Mouse (Mus musculus) spleen, postnatal 0 days (tissue): Measurements from ENCODE around the gene Gm2016. TPM values are rescaled to one million over a fixed set of nuclear protein-coding genes. Genes with fewer than 3 reads are reported as not detected.

Experiments
- polyA plus RNA-seq: library from polyadenylated mRNA; unstranded; fragments of >200 nt; fragmentation: Nextera tagmentation; extraction: Ambion mirVana; gene quantifications from 2 replicates; pipeline ENCODE4 v1.2.1, GENCODE M21; 2015

Gene Gm2016
- polyA plus RNA-seq, result not detected in 2 replicates

GRCm38 (mm10) chr12:87873772-87874171 lies at the start of gene Gm2016:
TSS of gene Gm2016 (plus strand) at chr12:87874072.

GRCm38 (mm10) chr12:87842239-87842638 lies 31.6 kb upstream of the Gm2016 start, which contains the start of gene Gm2001:
TSS of gene Gm2001 (minus strand) at chr12:87842339.

DNA sequence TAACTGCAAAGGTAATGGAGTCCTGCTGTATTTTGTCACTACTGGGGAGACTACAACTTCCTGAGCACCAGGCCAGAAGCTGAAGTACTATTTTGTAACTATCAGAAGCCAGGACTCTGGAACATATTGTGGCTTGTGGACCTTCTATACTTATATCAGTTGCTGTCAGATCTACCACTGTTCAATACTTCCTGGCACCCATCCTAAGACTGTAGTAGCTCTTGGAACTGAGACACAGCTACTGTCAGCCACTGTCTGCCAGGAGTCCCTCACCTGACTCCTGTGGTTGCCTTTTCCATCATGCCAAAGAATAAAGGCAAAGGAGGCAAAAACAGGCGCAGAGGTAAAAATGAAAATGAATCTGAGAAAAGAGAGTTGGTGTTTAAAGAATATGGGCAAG lies 21.2 kb downstream of the Gm2016 start, which contains the start of gene Gm2022:
TSS of gene Gm2022 (plus strand) at position 301 of the 400 bp plus-strand sequence.

DNA sequence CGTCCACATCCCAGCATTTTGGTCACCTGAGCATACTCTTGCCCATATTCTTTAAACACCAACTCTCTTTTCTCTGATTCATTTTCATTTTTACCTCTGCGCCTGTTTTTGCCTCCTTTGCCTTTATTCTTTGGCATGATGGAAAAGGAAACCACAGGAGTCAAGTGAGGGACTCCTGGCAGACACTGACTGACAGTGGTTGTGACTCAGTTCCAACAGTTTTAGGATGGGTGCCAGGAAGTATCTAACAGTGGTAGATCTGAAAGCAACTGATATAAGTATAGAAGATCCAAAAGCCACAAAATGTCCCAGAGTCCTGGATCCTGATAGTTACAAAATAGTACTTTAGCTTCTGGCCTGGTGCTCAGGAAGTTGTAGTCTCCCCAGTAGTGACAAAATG lies 45.8 kb downstream of the Gm2016 start, which contains the start of gene Gm2035:
TSS of gene Gm2035 (minus strand) at position 137 of the 400 bp plus-strand sequence.

Other genes starting within 250 kb of the Gm2016 start
- gene Gm16381, start 229.5 kb upstream of the Gm2016 start, polyA plus RNA-seq, result not detected in 2 replicates
- not detected in 2 replicates for gene Gm21319, start 98.3 kb upstream of the Gm2016 start, polyA plus RNA-seq
- not detected in 2 replicates for gene Gm21936, start 78.6 kb upstream of the Gm2016 start, polyA plus RNA-seq
- gene BB287469, start 57.5 kb upstream of the Gm2016 start, polyA plus RNA-seq, result not detected in 2 replicates
- gene Gm2001, start 31.7 kb upstream of the Gm2016 start, polyA plus RNA-seq, result not detected in 2 replicates
- gene Gm2022, start 21.3 kb downstream of the Gm2016 start, polyA plus RNA-seq, result not detected in 2 replicates
- not detected in 2 replicates for gene Gm2035, start 45.8 kb downstream of the Gm2016 start, polyA plus RNA-seq
- gene Gm2042, start 80.0 kb downstream of the Gm2016 start, polyA plus RNA-seq, result not detected in 2 replicates
- not detected in 2 replicates for gene Gm2075, start 137.8 kb downstream of the Gm2016 start, polyA plus RNA-seq
- not detected in 2 replicates for gene Gm6803, start 144.7 kb downstream of the Gm2016 start, polyA plus RNA-seq
- not detected in 2 replicates for gene Gm2056, start 152.9 kb downstream of the Gm2016 start, polyA plus RNA-seq
- gene Gm16368, start 209.6 kb downstream of the Gm2016 start, polyA plus RNA-seq, result not detected in 2 replicates